Mouse (Mus musculus) neural tube, embryonic 12.5 days (tissue): ENCODE measurements around the gene Snx6. TPM values are rescaled to one million over a fixed set of nuclear protein-coding genes. Genes with fewer than 3 reads are reported as not detected.
"Not testable (repeated sequence)": the region's sequence is repeated elsewhere in the genome, so short reads cannot be mapped to it uniquely, and the experiment has no call there.

ENCODE experiments used
- ATAC-seq: fragments of 200-750 bp; cut with Nextera tagmentation; 2 replicates; pipeline ENCODE4 v1.8.0; 2017; ENCODE audit warnings: low read depth, mild to moderate bottlenecking, moderate TSS enrichment, moderate library complexity; ENCODE audit not compliant: low FRiP score
- H3K27ac ChIP-seq: fragments of 300-500 bp; sonication (generic); 2 replicates; pipeline ENCODE4 v1.5.1; 2016
- H3K27me3 ChIP-seq: fragments of 300-500 bp; sonication (generic); replicated peaks from 2 replicates; pipeline ENCODE4 v1.6.1; 2016; ENCODE audit warnings: mild to moderate bottlenecking
- H3K36me3 ChIP-seq: fragments of 300-500 bp; sonication (generic); 2 replicates; pipeline ENCODE4 v1.6.1; 2016; ENCODE audit warnings: mild to moderate bottlenecking
- H3K4me1 ChIP-seq: fragments of 300-500 bp; sonication (generic); 2 replicates; pipeline ENCODE4 v1.6.1; 2016
- H3K4me2 ChIP-seq: fragments of 300-500 bp; sonication (generic); replicated peaks from 2 replicates; pipeline ENCODE4 v1.6.1; 2016; ENCODE audit warnings: mild to moderate bottlenecking
- H3K4me3 ChIP-seq: fragments of 300-500 bp; sonication (generic); 2 replicates; pipeline ENCODE4 v1.5.1; 2016
- H3K9ac ChIP-seq: fragments of 300-500 bp; sonication (generic); 2 replicates; pipeline ENCODE4 v1.6.1; 2016; ENCODE audit warnings: mild to moderate bottlenecking
- H3K9me3 ChIP-seq: fragments of 300-500 bp; sonication (generic); 2 replicates; pipeline ENCODE4 v1.6.1; 2016; ENCODE audit warnings: mild to moderate bottlenecking
- WGBS: fragments of 180-500 bp; shearing (Covaris S2); methylation state at CpG from one replicate; pipeline ENCODE4 v1.1.7; 2016; 5-methylcytosine and 5-hydroxymethylcytosine counted together
- polyA plus RNA-seq: library from polyadenylated mRNA; unstranded; fragments of >200 nt; fragmentation: Nextera tagmentation; extraction: Ambion mirVana; gene quantifications from 2 replicates; pipeline ENCODE4 v1.2.1, GENCODE M21; 2016

The Snx6 gene
- polyA plus RNA-seq, 1 experiment from 2014 or later, result 191 TPM

DNA sequence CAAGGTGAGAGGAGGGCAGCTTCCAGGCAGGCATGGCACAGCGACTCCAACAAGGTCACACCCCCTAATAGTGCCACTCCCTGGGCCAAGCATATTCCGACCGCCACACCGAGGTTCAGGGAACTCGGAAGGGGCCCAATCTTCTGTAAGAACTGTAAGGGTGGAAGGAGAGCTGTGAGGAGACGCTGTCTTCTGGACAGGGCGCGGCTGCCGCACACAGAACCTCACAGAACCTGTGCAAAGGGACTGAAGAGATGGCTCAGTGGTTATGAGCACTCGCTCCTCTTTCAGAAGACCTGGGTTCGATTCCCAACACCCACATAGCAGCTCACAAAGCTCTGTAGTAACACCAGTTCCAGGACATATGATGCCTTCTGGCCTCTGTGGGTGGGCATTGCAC lies 78.0 kb downstream of the Snx6 start:
- 79% methylated on average over 7 of the region's 11 CpGs for WGBS
- not testable (repeated sequence) for H3K36me3 ChIP-seq, H3K27me3 ChIP-seq, H3K4me3 ChIP-seq, H3K9me3 ChIP-seq, H3K4me2 ChIP-seq, H3K4me1 ChIP-seq, H3K9ac ChIP-seq, ATAC-seq, H3K27ac ChIP-seq

- not testable (repeated sequence) for H3K9me3 ChIP-seq, H3K4me3 ChIP-seq, H3K36me3 ChIP-seq, H3K9ac ChIP-seq, H3K4me2 ChIP-seq, H3K27ac ChIP-seq, H3K27me3 ChIP-seq, H3K4me1 ChIP-seq
- peak; percentile 46 for ATAC-seq
- under 1% methylated on average over 9 of the region's 48 CpGs for WGBS
Observed at GRCm38 (mm10) chr12:54713822-54714626, 81.5 kb downstream of the Snx6 start.

DNA sequence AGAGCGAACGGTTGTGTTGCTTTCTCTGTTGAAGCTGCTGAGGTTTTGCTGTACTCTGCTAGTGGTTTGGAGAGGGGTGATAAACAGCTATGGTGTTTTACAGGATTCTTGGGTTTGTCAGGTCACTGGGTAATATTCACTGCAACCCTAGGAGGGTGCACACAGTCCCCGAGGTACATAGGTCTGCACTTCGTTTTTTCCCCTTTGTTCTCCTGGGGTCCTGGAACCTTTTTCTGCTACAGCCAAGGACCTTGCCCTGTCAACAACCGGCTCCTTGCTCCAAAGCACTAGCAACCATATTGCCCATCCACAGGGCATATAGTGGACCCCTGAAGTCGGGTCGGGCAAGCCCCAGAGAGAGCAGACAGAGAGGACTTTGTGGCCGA lies 85.0 kb downstream of the Snx6 start:
- H3K27me3 ChIP-seq, H3K4me1 ChIP-seq, H3K27ac ChIP-seq, H3K4me3 ChIP-seq, H3K9ac ChIP-seq, H3K36me3 ChIP-seq, H3K9me3 ChIP-seq, H3K4me2 ChIP-seq: not testable (repeated sequence)
- WGBS, result 5% methylated on average over 5 of the region's 8 CpGs
- 0 out of 2 replicates have a peak, but pooled peaks have one; percentile 82 for ATAC-seq

DNA sequence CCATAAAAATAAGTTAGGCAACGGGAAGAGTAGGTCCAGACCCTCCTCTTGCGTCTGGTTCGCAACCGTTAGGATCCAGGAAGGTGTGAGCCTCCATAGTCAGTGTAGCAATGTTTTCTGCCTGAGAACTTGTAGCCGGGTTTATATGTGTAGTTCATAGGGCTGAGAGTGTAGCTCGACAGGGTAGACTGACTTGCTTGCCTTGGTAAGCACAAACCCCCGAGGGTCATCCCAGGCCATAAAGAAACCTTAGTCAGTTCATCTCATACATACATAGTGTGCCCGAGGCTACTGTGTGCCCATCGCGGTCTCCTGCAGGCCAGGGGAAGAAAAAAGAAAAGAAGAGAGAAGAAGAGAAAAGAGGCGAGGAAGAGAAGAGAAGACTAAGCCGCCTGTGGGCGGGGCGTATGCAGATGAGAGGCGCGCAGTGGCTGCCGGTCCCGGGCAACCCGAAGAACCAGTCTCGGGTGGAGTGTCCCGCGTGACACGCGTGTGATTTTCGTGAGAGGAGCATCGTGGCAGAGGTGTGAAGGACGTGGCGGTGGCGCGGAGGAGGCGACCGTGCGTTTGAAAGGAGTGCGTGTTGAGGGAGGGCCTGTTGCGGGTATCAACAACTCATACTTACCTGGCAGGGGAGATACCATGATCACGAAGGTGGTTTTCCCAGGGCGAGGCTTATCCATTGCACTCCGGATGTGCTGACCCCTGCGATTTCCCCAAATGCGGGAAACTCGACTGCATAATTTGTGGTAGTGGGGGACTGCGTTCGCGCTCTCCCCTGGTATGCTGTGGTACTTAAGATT lies 85.6 kb downstream of the Snx6 start:
- not testable (repeated sequence) for H3K27ac ChIP-seq, H3K4me1 ChIP-seq, H3K9me3 ChIP-seq, H3K4me2 ChIP-seq, H3K9ac ChIP-seq, H3K4me3 ChIP-seq, H3K27me3 ChIP-seq, H3K36me3 ChIP-seq
- ATAC-seq, result peak; percentile 86
- 0% methylated on average over 12 of the region's 44 CpGs for WGBS

- Histone ChIP-seq H3K27ac (no peak overlapping the region), H3K9ac (no peak overlapping the region), H3K4me3 (no peak overlapping the region), H3K27me3 (no peaks in the 10 kb centered on the region), H3K4me2 (no peak overlapping the region), H3K36me3 (no peaks in the 10 kb centered on the region), H3K9me3 (no peaks in the 10 kb centered on the region), H3K4me1 (peaks cover 4% of the 10 kb centered on the region)
- WGBS, result 86% methylated on average over 7 of the region's 7 CpGs
- ATAC-seq, result no peak
Observed at GRCm38 (mm10) chr12:54699394-54699793, 96.1 kb downstream of the Snx6 start.

DNA sequence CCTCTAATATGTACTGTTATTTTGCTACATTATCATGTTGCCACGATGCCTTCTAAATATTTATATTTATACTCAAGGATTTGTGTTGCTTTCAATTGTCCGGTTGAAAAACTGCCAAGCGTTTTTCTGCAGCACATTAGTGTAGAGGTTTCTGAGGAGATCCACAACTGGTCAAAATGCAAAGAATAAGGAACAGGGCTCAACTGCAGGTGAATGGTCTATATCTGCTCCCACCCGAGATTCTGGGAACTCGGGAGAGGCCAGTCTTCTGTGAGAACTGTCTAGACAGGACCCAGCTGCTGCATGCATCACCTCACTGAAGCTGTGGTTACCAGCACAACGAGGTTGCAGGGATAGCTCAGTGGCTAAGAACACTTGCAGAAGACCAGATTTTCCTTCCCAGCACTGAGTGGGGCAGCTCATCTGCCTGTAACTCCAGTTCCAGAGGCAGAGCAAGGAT lies 97.7 kb downstream of the Snx6 start:
- H3K9ac ChIP-seq, result no peak overlapping the region
- WGBS, result 59% methylated on average over 6 of the region's 6 CpGs
- no peak overlapping the region for H3K4me2 ChIP-seq
- H3K4me1 ChIP-seq, result peaks cover 4% of the 10 kb centered on the region
- H3K36me3 ChIP-seq, result peaks cover under 1% of the 10 kb centered on the region; the same call in 1 of the 2 replicates
- no peak for ATAC-seq
- H3K9me3 ChIP-seq, result no peaks in the 10 kb centered on the region
- no peak overlapping the region for H3K27ac ChIP-seq
- H3K27me3 ChIP-seq, result no peaks in the 10 kb centered on the region
- H3K4me3 ChIP-seq, result no peak overlapping the region

DNA sequence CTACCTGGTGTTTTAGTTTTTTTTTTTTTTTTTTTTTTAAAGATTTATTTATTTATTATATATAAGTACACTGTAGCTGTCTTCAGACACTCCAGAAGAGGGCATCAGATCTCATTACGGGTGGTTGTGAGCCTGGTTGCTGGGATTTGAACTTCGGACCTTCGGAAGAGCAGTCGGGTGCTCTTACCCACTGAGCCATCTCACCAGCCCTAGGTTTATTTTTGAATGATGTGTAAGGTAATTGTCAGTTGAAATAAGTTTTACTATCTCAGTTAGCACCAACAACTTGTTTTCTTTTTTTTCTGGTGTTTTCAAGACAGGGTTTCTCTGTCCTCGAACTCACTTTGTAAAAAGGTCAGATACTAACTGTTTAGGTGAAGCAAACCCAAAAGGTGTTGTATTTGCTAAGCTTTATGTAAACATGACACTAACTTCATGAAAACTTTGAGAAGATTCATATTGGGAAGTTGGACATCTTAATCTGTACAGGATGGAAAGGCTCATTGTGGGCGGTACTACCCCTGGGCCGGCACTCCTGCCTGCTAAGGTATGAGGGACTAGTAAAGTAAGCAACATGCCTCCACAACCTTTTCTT lies 98.4 kb downstream of the Snx6 start:
- Histone ChIP-seq H3K36me3 (peaks cover 5% of the 10 kb centered on the region; the same call in 1 of the 2 replicates), H3K9me3 (no peaks in the 10 kb centered on the region), H3K27ac (no peak overlapping the region), H3K4me3 (no peak overlapping the region), H3K4me1 (peaks cover 4% of the 10 kb centered on the region), H3K4me2 (no peak overlapping the region), H3K9ac (no peak overlapping the region), H3K27me3 (no peaks in the 10 kb centered on the region)
- WGBS, result 18% methylated on average over 7 of the region's 7 CpGs
- ATAC-seq, result peak; percentile 4

Other genes starting within 250 kb of the Snx6 start
- gene Sptssa, start 139.1 kb downstream of the Snx6 start, polyA plus RNA-seq, result 169 and 171 TPM in 2 replicates
- gene Eapp, start 99.8 kb downstream of the Snx6 start, polyA plus RNA-seq, result 71.3 and 81.3 TPM in 2 replicates
- gene Cfl2, start 67.2 kb upstream of the Snx6 start, polyA plus RNA-seq, result 307 and 337 TPM in 2 replicates
- not detected in 2 replicates for gene Gm20403, start 190.8 kb upstream of the Snx6 start, polyA plus RNA-seq
- 28.6 and 33.5 TPM in 2 replicates for gene Baz1a, start 218.6 kb upstream of the Snx6 start, polyA plus RNA-seq